Mouse (Mus musculus) monocyte, adult 59 days (primary cell): ENCODE data around the gene Capns1. TPM values are rescaled to one million over a fixed set of nuclear protein-coding genes. Genes with fewer than 3 reads are reported as not detected.

Experiments
- total RNA-seq, 2 experiments: library from RNA; stranded (reverse); gene quantifications; one replicate each; pipeline ENCODE4 v1.2.4; 2023

Gene Capns1
- 100 to 1,000 TPM; 298 to 315 TPM for total RNA-seq

DNA sequence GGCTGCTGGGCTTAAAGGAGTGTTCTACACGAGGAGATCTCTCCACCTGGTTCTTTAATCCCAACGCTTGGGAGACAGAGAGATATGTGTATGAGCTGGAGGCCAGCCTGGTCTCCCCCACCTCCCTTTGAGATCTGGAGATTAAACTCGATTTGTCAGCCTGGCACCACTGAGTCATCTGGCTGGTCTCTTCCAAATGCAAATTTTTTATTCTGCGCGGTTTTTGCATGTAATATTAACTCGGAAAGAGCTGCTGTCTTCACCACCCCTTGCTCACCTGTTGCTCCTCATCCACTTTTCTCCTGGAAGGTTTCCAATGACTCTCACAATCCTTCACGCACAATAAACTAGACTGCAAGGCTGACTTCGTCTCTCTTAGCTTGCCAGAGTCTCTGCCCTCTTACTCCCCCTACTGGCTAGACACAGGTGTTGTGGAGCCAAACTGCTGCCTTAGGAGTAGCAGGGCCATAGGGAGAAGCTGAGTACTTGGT lies at the start of gene Capns1:
Gene Capns1, minus strand, starts transcription at position 331 of the 491 bp plus-strand sequence.

DNA sequence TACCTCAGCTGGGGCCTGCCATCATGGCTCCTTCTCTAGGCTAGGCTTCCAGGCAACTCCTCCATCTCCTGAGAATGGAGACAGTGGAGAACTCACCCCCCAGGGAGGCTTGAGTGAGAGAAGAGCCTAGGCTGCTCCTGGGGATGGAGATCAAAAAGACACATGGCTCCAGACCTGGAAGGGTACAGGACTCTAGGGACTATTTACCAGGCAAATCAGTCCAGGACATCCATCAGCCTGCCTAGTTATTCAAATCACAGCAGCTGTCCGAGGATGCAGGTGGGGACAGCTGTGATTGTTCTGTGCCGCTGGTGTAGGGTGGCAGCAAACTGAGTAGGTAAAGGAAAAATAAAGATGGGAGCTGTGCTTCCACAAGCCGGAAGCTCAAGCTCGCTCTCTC lies 37.0 kb upstream of the Capns1 start, which contains the start of gene Ovol3:
Gene Ovol3, minus strand, starts transcription at position 101 of the 400 bp plus-strand sequence.

DNA sequence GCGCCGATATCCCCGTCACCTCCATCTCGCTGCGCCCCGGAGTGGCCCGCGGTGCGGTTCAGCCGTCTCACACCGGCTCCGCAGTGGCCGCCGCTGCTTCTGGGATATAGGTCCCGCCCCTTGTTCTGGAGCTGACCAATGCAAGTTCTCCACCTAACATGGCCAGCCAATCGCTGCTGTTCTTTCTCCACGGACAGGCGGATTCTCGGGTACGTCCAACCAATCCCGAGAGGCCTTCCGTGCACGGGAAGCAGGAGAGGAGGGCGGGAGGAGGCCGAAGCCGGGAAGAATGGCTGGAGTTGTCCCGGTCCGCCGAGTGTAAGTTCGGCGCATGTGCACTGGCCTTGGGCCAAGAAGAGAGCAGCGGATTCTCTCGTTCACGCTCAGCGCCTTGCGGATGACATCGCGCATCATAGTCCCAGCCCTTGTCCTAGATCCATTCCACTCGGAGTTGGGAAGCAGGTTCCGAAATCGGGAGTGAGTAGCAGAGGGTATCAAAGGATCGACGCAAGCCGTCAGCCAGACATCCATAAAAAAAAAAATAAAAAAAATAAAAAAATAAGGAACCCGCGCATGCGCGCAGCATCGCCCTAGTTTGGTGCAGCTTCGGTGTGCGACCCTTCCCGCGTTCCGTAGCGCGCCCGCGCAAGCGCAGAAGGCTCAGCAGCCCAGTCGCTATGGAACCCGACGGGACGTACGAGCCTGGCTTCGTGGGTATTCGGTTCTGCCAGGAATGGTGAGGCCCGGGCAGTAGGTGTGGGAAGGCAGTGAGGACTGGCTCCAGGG lies 33.3 kb upstream of the Capns1 start, which contains the start of the genes Polr2i and Tbcb:
Gene Polr2i, plus strand, starts transcription at position 280 of the 786 bp plus-strand sequence.
Gene Tbcb, minus strand, starts transcription at position 604 of the 786 bp plus-strand sequence.

DNA sequence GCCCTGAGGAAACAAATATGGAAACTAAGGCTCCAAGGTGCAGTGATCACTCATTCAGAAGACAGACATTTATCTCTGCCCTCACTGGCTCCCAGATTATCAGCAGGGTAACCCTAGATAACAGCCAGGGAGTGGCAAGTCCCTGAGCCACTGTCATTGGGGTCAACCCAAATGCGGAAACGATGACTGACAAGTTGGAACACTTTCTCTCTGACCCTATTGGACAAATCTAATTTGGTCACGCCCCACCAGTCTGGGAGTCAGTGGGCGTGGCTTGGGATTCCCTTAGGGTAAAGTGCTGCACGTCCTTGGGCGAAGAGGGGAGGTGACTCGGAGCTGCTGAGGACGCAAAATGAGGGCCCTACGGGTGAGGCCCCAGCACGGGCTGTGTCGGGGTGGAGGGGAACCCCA lies 14.7 kb downstream of the Capns1 start, which contains the start of gene Cox7a1:
Gene Cox7a1, plus strand, starts transcription at position 266 of the 411 bp plus-strand sequence.

DNA sequence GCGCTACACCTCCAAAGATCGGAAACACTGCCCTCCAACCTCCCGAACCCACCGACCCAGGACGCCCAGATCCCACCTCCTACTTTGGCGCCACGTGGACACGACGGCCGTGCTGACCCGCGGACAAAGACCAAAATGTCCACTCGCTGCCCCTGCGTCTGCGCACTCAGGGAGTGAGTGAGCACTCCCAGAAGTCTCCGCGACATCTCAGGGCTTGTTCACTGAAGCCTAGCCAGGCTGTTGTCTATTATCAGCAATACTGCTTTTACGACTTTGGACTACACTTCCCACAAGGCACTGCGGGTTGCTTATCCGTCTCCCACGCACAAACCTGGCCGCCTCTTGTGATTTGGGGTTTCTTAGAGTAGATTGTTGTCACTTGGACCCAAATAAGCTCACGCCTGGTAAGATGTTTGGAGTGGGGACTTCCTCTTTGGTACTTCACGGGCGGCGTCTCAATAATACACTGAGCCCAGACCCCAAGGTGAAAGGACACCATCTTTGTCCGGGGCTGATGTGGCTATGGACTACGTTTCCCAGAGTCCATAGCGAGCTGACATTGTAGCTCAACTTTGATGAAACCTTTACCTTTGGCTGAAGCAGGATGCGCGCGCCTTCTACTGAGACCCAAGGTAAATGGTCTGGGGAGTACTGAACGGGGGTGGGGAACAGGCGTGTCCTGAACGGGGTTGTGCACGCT lies 28.9 kb downstream of the Capns1 start, which contains the start of gene Zfp146:
Gene Zfp146, minus strand, starts transcription at position 168 of the 700 bp plus-strand sequence.

Other genes starting within 250 kb of the Capns1 start
- gene Zfp74, start 244.7 kb downstream of the Capns1 start, total RNA-seq = 1 to 10 TPM; 4.8 to 7.2 TPM
- 10 to 100 TPM; 14.3 to 16.7 TPM for gene Zfp568, start 214.9 kb downstream of the Capns1 start, total RNA-seq
- 1 to 10 TPM in 1 of 2 experiments, under 1 TPM in 1; 0.61 to 2.1 TPM for gene Zfp14, start 147.4 kb downstream of the Capns1 start, total RNA-seq
- 1 to 10 TPM in 1 of 2 experiments, under 1 TPM in 1; 0.82 to 1.2 TPM for gene Zfp82, start 125.9 kb downstream of the Capns1 start, total RNA-seq
- not detected for gene Gm26920, start 108.4 kb downstream of the Capns1 start, total RNA-seq
- gene Zfp566, start 108.3 kb downstream of the Capns1 start, total RNA-seq = 1 to 10 TPM; 2.5 to 3.2 TPM
- gene Zfp260, start 104.0 kb downstream of the Capns1 start, total RNA-seq = 10 to 100 TPM; 14.7 to 16.2 TPM
- 1 to 10 TPM; 2.7 to 5.0 TPM for gene Zfp382, start 76.9 kb downstream of the Capns1 start, total RNA-seq
- 10 to 100 TPM; 23.9 to 24.1 TPM for gene Zfp146, start 29.1 kb downstream of the Capns1 start, total RNA-seq
- 1 to 10 TPM in 1 of 2 experiments, not detected in 1; 1.5 TPM for gene Cox7a1, start 14.7 kb downstream of the Capns1 start, total RNA-seq
- 10 to 100 TPM; 47.9 to 57.5 TPM for gene Polr2i, start 33.1 kb upstream of the Capns1 start, total RNA-seq
- 10 to 100 TPM; 39.7 to 59.4 TPM for gene Tbcb, start 33.5 kb upstream of the Capns1 start, total RNA-seq
- not detected for gene Ovol3, start 36.9 kb upstream of the Capns1 start, total RNA-seq
- 1 to 10 TPM in 1 of 2 experiments, under 1 TPM in 1; 0.73 to 2.0 TPM for gene Thap8, start 81.3 kb upstream of the Capns1 start, total RNA-seq
- gene Wdr62, start 81.6 kb upstream of the Capns1 start, total RNA-seq = 10 to 100 TPM; 16.7 to 20.0 TPM
- gene Clip3, start 92.9 kb upstream of the Capns1 start, total RNA-seq = under 1 TPM in 1 of 2 experiments, not detected in 1; 0.21 TPM
- gene Alkbh6, start 109.9 kb upstream of the Capns1 start, total RNA-seq = 10 to 100 TPM; 30.8 to 31.4 TPM
- gene Syne4, start 116.0 kb upstream of the Capns1 start, total RNA-seq = 1 to 10 TPM; 1.9 to 3.4 TPM
- gene E130208F15Rik, start 122.9 kb upstream of the Capns1 start, total RNA-seq = 1 to 10 TPM; 3.8 to 4.6 TPM
- 10 to 100 TPM; 15.3 to 15.4 TPM for gene Sdhaf1, start 125.1 kb upstream of the Capns1 start, total RNA-seq
- under 1 TPM in 1 of 2 experiments, not detected in 1; 0.21 TPM for gene Lrfn3, start 164.0 kb upstream of the Capns1 start, total RNA-seq
- 1,000 to 10,000 TPM; 2,439 to 2,603 TPM for gene Tyrobp, start 214.9 kb upstream of the Capns1 start, total RNA-seq
- 10 to 100 TPM; 45.6 to 46.9 TPM for gene Hcst, start 221.0 kb upstream of the Capns1 start, total RNA-seq
- gene Nfkbid, start 222.9 kb upstream of the Capns1 start, total RNA-seq = 100 to 1,000 TPM; 116 to 140 TPM
- gene Aplp1, start 246.7 kb upstream of the Capns1 start, total RNA-seq = 1 to 10 TPM in 1 of 2 experiments, under 1 TPM in 1; 0.81 to 1.6 TPM